Mouse (Mus musculus): ENCODE measurements around the gene Elovl1. TPM values are rescaled to one million over a fixed set of nuclear protein-coding genes. Genes with fewer than 3 reads are reported as not detected.

Gene Elovl1
- polyA plus RNA-seq, 1 experiment: 10.7 TPM

GRCm38 (mm10) chr4:118446415-118447153 is 18.7 kb downstream of the Elovl1 start:
- H3K27ac ChIP-seq (replicated peaks; ENCODE audit: low read depth, low read length): no peak overlapping the region
- peaks cover 5% of the 10 kb centered on the region; the same call in 1 of the 2 replicates for H3K4me1 ChIP-seq (ENCODE audit: control insufficient read depth, insufficient read depth, insufficient read length, low read length)
- peak overlapping the region; percentile 42 for H3K4me3 ChIP-seq (ENCODE audit: insufficient read depth, low read depth, low read length)

DNA sequence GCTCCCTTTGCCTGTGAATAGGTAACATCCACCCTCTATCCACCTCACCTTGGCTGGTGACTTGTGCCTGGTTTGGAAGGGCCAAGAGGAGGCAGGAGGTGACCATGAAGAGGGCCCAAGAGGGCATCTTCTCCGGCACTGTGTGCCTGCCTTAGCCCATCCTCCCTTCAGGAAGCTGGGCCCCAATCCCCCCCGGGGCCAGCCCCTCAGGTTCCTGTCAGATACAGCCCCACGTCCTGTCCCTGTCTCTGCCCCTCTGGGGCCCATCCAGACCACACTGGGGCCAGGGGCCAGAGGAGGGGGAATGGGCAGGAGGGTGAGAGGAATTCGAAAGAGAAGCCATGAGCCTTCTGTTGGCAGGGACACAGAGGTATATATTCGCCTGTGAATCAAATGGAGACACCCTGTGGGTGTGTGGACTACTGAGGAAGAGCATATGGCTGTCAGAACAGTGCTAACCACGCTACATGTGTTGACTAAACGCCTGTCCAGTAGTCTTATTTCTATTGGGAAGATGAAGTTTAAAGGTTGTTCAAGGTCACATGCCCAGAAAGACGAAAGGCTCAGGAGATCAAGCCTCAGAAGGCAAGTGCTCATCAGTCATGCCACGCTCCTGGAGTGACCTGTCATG is 29.6 kb downstream of the Elovl1 start, which contains the start of gene Mpl:
Mpl (minus strand) TSS at position 169 of the 631 bp plus-strand sequence.
- Histone ChIP-seq H3K4me1 (ENCODE audit: control insufficient read depth, insufficient read depth, insufficient read length, low read length) (no peaks in the 10 kb centered on the region), H3K27ac (replicated peaks; ENCODE audit: low read depth, low read length) (no peak within 1 kb of the TSS), H3K4me3 (ENCODE audit: insufficient read depth, low read depth, low read length) (no peak within 1 kb of the TSS)

GRCm38 (mm10) chr4:118464956-118465355 is 37.1 kb downstream of the Elovl1 start:
- Histone ChIP-seq H3K27ac (replicated peaks; ENCODE audit: low read depth, low read length) (no peak overlapping the region), H3K4me3 (ENCODE audit: insufficient read depth, low read depth, low read length) (no peak overlapping the region), H3K4me1 (ENCODE audit: control insufficient read depth, insufficient read depth, insufficient read length, low read length) (no peaks in the 10 kb centered on the region)

GRCm38 (mm10) chr4:118465697-118466163 is 37.8 kb downstream of the Elovl1 start:
- H3K27ac ChIP-seq (replicated peaks; ENCODE audit: low read depth, low read length): 0 out of 2 replicates have a peak overlapping the region, but pooled peaks have one; percentile 17
- no peak overlapping the region for H3K4me3 ChIP-seq (ENCODE audit: insufficient read depth, low read depth, low read length)
- H3K4me1 ChIP-seq (ENCODE audit: control insufficient read depth, insufficient read depth, insufficient read length, low read length): no peaks in the 10 kb centered on the region

GRCm38 (mm10) chr4:118471281-118471680 is 43.4 kb downstream of the Elovl1 start:
- no peak overlapping the region for H3K27ac ChIP-seq (replicated peaks; ENCODE audit: low read depth, low read length)
- no peaks in the 10 kb centered on the region for H3K4me1 ChIP-seq (ENCODE audit: control insufficient read depth, insufficient read depth, insufficient read length, low read length)
- no peak overlapping the region for H3K4me3 ChIP-seq (ENCODE audit: insufficient read depth, low read depth, low read length)

GRCm38 (mm10) chr4:118472687-118473086 is 44.8 kb downstream of the Elovl1 start:
- H3K4me3 ChIP-seq (ENCODE audit: insufficient read depth, low read depth, low read length): no peak overlapping the region
- H3K27ac ChIP-seq (replicated peaks; ENCODE audit: low read depth, low read length): no peak overlapping the region
- no peaks in the 10 kb centered on the region for H3K4me1 ChIP-seq (ENCODE audit: control insufficient read depth, insufficient read depth, insufficient read length, low read length)

DNA sequence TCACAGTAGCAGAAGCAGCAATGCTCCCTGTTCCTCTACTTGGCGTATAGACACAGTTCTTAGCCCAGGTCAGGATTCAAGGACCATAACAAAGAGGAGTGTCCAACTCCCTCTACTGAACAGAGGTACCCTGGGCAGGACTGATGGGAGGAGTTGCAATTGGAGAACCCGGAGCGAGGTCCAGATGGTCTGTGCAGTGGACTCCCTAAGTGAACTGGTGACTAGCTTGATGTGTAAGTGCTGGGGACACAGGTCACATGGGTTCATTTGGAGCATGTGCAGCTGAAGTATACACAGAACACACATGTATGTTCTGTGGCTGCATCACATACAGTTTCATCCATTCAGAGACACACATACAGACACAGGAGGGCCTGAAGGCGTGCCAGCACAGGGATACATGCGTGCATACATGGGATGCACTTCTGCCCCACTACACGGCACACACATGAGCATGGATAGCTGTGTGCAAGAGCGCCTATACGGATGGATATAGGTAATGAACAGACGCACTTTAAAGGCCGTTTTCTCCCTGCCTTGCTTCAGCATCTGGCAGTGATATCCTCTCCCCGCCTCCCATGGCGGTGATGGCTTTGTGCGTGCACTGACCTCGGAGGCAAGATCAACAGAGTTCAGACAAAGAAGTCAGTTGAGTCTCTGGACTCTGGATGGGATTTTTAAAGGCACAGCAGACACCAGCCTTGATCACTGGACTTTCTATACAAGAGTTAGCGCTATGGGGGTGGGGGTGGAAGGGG is 49.1 kb downstream of the Elovl1 start:
- Histone ChIP-seq H3K27ac (replicated peaks; ENCODE audit: low read depth, low read length) (no peak overlapping the region), H3K4me1 (ENCODE audit: control insufficient read depth, insufficient read depth, insufficient read length, low read length) (no peaks in the 10 kb centered on the region), H3K4me3 (ENCODE audit: insufficient read depth, low read depth, low read length) (no peak overlapping the region)

Other genes with a start within 250 kb of the Elovl1 start
- gene Kdm4a, start 248.1 kb upstream of the Elovl1 start, polyA plus RNA-seq (2012; ENCODE audit: insufficient read depth, insufficient read length, missing spikeins): 12.1 and 12.6 TPM in 2 replicates
- gene Ptprf, start 136.7 kb upstream of the Elovl1 start, polyA plus RNA-seq (2012; ENCODE audit: insufficient read depth, insufficient read length, missing spikeins): 0.67 and 0.88 TPM in 2 replicates
- gene Szt2, start 18.8 kb upstream of the Elovl1 start, polyA plus RNA-seq (2012; ENCODE audit: insufficient read depth, insufficient read length, missing spikeins): 4.0 and 6.1 TPM in 2 replicates
- 38.0 and 38.3 TPM in 2 replicates for gene Med8, start 18.8 kb upstream of the Elovl1 start, polyA plus RNA-seq (2012; ENCODE audit: insufficient read depth, insufficient read length, missing spikeins)
- gene Cdc20, start 9.3 kb downstream of the Elovl1 start, polyA plus RNA-seq (2012; ENCODE audit: insufficient read depth, insufficient read length, missing spikeins): 1.6 TPM in 1 of 2 replicates, not detected in the other
- gene Mpl, start 29.4 kb downstream of the Elovl1 start, polyA plus RNA-seq (2012; ENCODE audit: insufficient read depth, insufficient read length, missing spikeins): not detected in 2 replicates
- 8.1 and 18.8 TPM in 2 replicates for gene Tie1, start 62.0 kb downstream of the Elovl1 start, polyA plus RNA-seq (2012; ENCODE audit: insufficient read depth, insufficient read length, missing spikeins)
- gene 2610528J11Rik, start 98.9 kb downstream of the Elovl1 start, polyA plus RNA-seq (2012; ENCODE audit: insufficient read depth, insufficient read length, missing spikeins): not detected in 2 replicates
- not detected in 2 replicates for gene Tmem125, start 116.0 kb downstream of the Elovl1 start, polyA plus RNA-seq (2012; ENCODE audit: insufficient read depth, insufficient read length, missing spikeins)
- gene Cfap57, start 192.7 kb downstream of the Elovl1 start, polyA plus RNA-seq (2012; ENCODE audit: insufficient read depth, insufficient read length, missing spikeins): not detected in 2 replicates
- gene Ebna1bp2, start 192.7 kb downstream of the Elovl1 start, polyA plus RNA-seq (2012; ENCODE audit: insufficient read depth, insufficient read length, missing spikeins): 45.1 and 47.8 TPM in 2 replicates
- gene Olfr62, start 230.9 kb downstream of the Elovl1 start, polyA plus RNA-seq (2012; ENCODE audit: insufficient read depth, insufficient read length, missing spikeins): not detected in 2 replicates

Measured in brown adipose tissue, adult 24 weeks (tissue).